Mouse (Mus musculus) MEL (cell line): ENCODE data around the gene Gm4491. TPM values are rescaled to one million over a fixed set of nuclear protein-coding genes. Genes with fewer than 3 reads are reported as not detected.

Experiments
- DNase-seq: peaks from one replicate; pipeline ENCODE4 v3.0.0; 2011; ENCODE audit warnings: low read depth, low spot score
- H3K27ac ChIP-seq: 2 replicates; pipeline ENCODE4 v1.5.1; 2012; ENCODE audit warnings: low read depth, mild to moderate bottlenecking, control low read depth, low read length, moderate library complexity; ENCODE audit not compliant: control insufficient read depth
- H3K27me3 ChIP-seq, 2 experiments: fragments of 150-350 bp in 1 of 2; sonication (generic) in 1 of 2; 2 replicates each; pipeline ENCODE4 v1.6.1; 2012; ENCODE audit warnings: low read length in 2 of 2, mild to moderate bottlenecking in 2 of 2, improper control_type of control experiment in 1 of 2, moderate library complexity in 1 of 2; ENCODE audit not compliant: insufficient read depth in 2 of 2, control insufficient read depth in 1 of 2
- H3K36me3 ChIP-seq, 2 experiments: 2 replicates each; pipeline ENCODE4 v1.6.1; 2012 to 2014; ENCODE audit warnings: low read length in 2 of 2, improper control_type of control experiment in 1 of 2, inconsistent platforms in 1 of 2, mild to moderate bottlenecking in 1 of 2; ENCODE audit not compliant: insufficient read depth in 2 of 2, control insufficient read depth in 1 of 2
- H3K4me1 ChIP-seq, 2 experiments: fragments of 150-350 bp in 1 of 2; sonication (generic) in 1 of 2; 2 replicates each; pipeline ENCODE4 v1.6.1; 2012; ENCODE audit warnings: low read length in 2 of 2, improper control_type of control experiment in 1 of 2, mild to moderate bottlenecking in 1 of 2; ENCODE audit not compliant: insufficient read depth in 2 of 2, control insufficient read depth in 1 of 2
- H3K4me3 ChIP-seq, 2 experiments: fragments of 150-350 bp in 1 of 2; sonication (generic) in 1 of 2; 2 replicates each; pipeline ENCODE4 v1.5.1; 2012; ENCODE audit warnings: low read depth in 2 of 2, low read length in 2 of 2, mild to moderate bottlenecking in 2 of 2, moderate library complexity in 2 of 2, control low read depth in 1 of 2, improper control_type of control experiment in 1 of 2; ENCODE audit not compliant: control insufficient read depth in 1 of 2, insufficient read depth in 1 of 2
- H3K79me2 ChIP-seq: 2 replicates; pipeline ENCODE4 v1.6.1; 2012; ENCODE audit warnings: mild to moderate bottlenecking, low read length, moderate library complexity; ENCODE audit not compliant: control insufficient read depth, poor library complexity, insufficient read depth
- H3K9ac ChIP-seq: 2 replicates; pipeline ENCODE4 v1.6.1; 2012; ENCODE audit warnings: low read depth, mild to moderate bottlenecking, control low read depth, low read length, moderate library complexity; ENCODE audit not compliant: control insufficient read depth, poor library complexity, severe bottlenecking
- H3K9me3 ChIP-seq: fragments of 150-350 bp; sonication (generic); replicated peaks from 2 replicates; pipeline ENCODE4 v1.6.1; 2012; ENCODE audit warnings: mild to moderate bottlenecking, low read length, improper control_type of control experiment, moderate library complexity; ENCODE audit not compliant: insufficient read depth
- BHLHE40 ChIP-seq: IDR thresholded peaks from 2 replicates; pipeline ENCODE4 v1.6.1; 2012; ENCODE audit warnings: low read depth, mild to moderate bottlenecking, inconsistent platforms, low read length, improper control_type of control experiment, borderline replicate concordance
- CHD1 ChIP-seq: IDR thresholded peaks from 2 replicates; pipeline ENCODE4 v1.6.1; 2012; ENCODE audit warnings: low read depth, mild to moderate bottlenecking, inconsistent platforms, low read length, improper control_type of control experiment
- CTCF ChIP-seq, 3 experiments: IDR thresholded peaks in 2 of 3; conservative IDR thresholded peaks in 1 of 3; 2 replicates each; pipeline ENCODE4 v1.5.1; 2011 to 2012; ENCODE audit warnings: low read length in 3 of 3, low read depth in 2 of 3, mild to moderate bottlenecking in 2 of 3, improper control_type of control experiment in 1 of 3, inconsistent platforms in 1 of 3, mixed read lengths in 1 of 3, moderate library complexity in 1 of 3; ENCODE audit not compliant: control insufficient read depth in 1 of 3, insufficient read depth in 1 of 3, poor library complexity in 1 of 3, severe bottlenecking in 1 of 3
- ETS1 ChIP-seq: IDR thresholded peaks from 2 replicates; pipeline ENCODE4 v1.6.1; 2012; ENCODE audit warnings: low read depth, mild to moderate bottlenecking, inconsistent platforms, low read length, improper control_type of control experiment, moderate library complexity
- GABPA ChIP-seq: IDR thresholded peaks from 2 replicates; pipeline ENCODE4 v1.6.1; 2012; ENCODE audit warnings: low read depth, mild to moderate bottlenecking, inconsistent platforms, low read length, improper control_type of control experiment, moderate library complexity
- GATA1 ChIP-seq: IDR thresholded peaks from 2 replicates; pipeline ENCODE4 v1.6.1; 2011; ENCODE audit warnings: low read depth, low read length, improper control_type of control experiment
- HCFC1 ChIP-seq: IDR thresholded peaks from 2 replicates; pipeline ENCODE4 v1.6.1; 2012; ENCODE audit warnings: low read depth, mild to moderate bottlenecking, inconsistent platforms, low read length, improper control_type of control experiment, moderate library complexity
- JUND ChIP-seq: IDR thresholded peaks from 2 replicates; pipeline ENCODE4 v1.6.1; 2011; ENCODE audit warnings: low read depth, mild to moderate bottlenecking, improper control_type of control experiment, low read length
- MAFK ChIP-seq: IDR thresholded peaks from 2 replicates; pipeline ENCODE4 v1.6.1; 2011; ENCODE audit warnings: low read depth, mild to moderate bottlenecking, low read length, improper control_type of control experiment, borderline replicate concordance
- MAX ChIP-seq: IDR thresholded peaks from 2 replicates; pipeline ENCODE4 v1.6.1; 2011; ENCODE audit warnings: low read length, improper control_type of control experiment
- MAZ ChIP-seq: IDR thresholded peaks from 2 replicates; pipeline ENCODE4 v1.6.1; 2012; ENCODE audit warnings: low read depth, mild to moderate bottlenecking, inconsistent platforms, low read length, improper control_type of control experiment
- MEF2A ChIP-seq: IDR thresholded peaks from 2 replicates; pipeline ENCODE4 v1.6.1; 2014; ENCODE audit warnings: low read depth, mild to moderate bottlenecking, inconsistent platforms, low read length, improper control_type of control experiment; ENCODE audit not compliant: poor library complexity, insufficient replicate concordance, severe bottlenecking; ENCODE audit errors: extremely low read depth
- NRF1 ChIP-seq: IDR thresholded peaks from 2 replicates; pipeline ENCODE4 v1.6.1; 2014; ENCODE audit warnings: low read depth, mild to moderate bottlenecking, inconsistent platforms, low read length, improper control_type of control experiment, moderate library complexity; ENCODE audit not compliant: poor library complexity, insufficient read depth, severe bottlenecking
- POLR2AphosphoS2 ChIP-seq: IDR thresholded peaks from 2 replicates; pipeline ENCODE4 v1.6.1; 2011; ENCODE audit warnings: low read length, improper control_type of control experiment
- POLR2AphosphoS5 ChIP-seq: IDR thresholded peaks from 2 replicates; pipeline ENCODE4 v1.6.1; 2012; ENCODE audit warnings: low read depth, borderline replicate concordance, mild to moderate bottlenecking, inconsistent platforms, low read length, moderate library complexity, mixed read lengths
- RAD21 ChIP-seq: IDR thresholded peaks from 2 replicates; pipeline ENCODE4 v1.6.1; 2011; ENCODE audit warnings: mild to moderate bottlenecking, low read depth, low read length, improper control_type of control experiment
- SMC3 ChIP-seq: IDR thresholded peaks from 2 replicates; pipeline ENCODE4 v1.6.1; 2011; ENCODE audit warnings: low read depth, low read length, improper control_type of control experiment
- TBP ChIP-seq: IDR thresholded peaks from 2 replicates; pipeline ENCODE4 v1.8.0; 2011; ENCODE audit warnings: low read depth, low read length, improper control_type of control experiment
- TCF12 ChIP-seq: IDR thresholded peaks from 2 replicates; pipeline ENCODE4 v1.6.1; 2014; ENCODE audit warnings: low read depth, mild to moderate bottlenecking, inconsistent platforms, low read length, improper control_type of control experiment, moderate library complexity
- USF1 ChIP-seq: IDR thresholded peaks from 2 replicates; pipeline ENCODE4 v1.6.1; 2014; ENCODE audit warnings: low read depth, mild to moderate bottlenecking, inconsistent platforms, low read length, improper control_type of control experiment, moderate library complexity
- USF2 ChIP-seq, 2 experiments: IDR thresholded peaks; 2 replicates each; pipeline ENCODE4 v1.6.1; 2011 to 2012; ENCODE audit warnings: improper control_type of control experiment in 2 of 2, low read length in 2 of 2, borderline replicate concordance in 1 of 2, inconsistent platforms in 1 of 2, low read depth in 1 of 2, mild to moderate bottlenecking in 1 of 2; ENCODE audit not compliant: insufficient read depth in 1 of 2
- ZC3H11A ChIP-seq: IDR thresholded peaks from 2 replicates; pipeline ENCODE4 v1.6.1; 2012; ENCODE audit warnings: low read depth, mild to moderate bottlenecking, inconsistent platforms, low read length, improper control_type of control experiment
- ZNF384 ChIP-seq: IDR thresholded peaks from 2 replicates; pipeline ENCODE4 v1.6.1; 2012; ENCODE audit warnings: low read depth, mild to moderate bottlenecking, inconsistent platforms, low read length, improper control_type of control experiment
- polyA plus RNA-seq, 2 experiments: library from polyadenylated mRNA; stranded (reverse) in 1 of 2; unstranded in 1 of 2; fragments of >175 nt in 1 of 2; fragments of >200 nt in 1 of 2; gene quantifications; 2 replicates each; pipeline versions ENCODE4 v1.2.1 to v1.2.4; 2012; ENCODE audit warnings: low replicate concordance in 2 of 2, low read depth in 1 of 2; ENCODE audit not compliant: insufficient read length in 2 of 2, insufficient read depth in 1 of 2, missing spikeins in 1 of 2
- total RNA-seq: library from RNA; depleted of rRNA; stranded (reverse); fragments of 300-350 nt; gene quantifications from 2 replicates; pipeline ENCODE4 v1.2.3, GENCODE M21; 2012

Gm4491 gene
- total and polyA plus RNA-seq, 3 experiments: not detected

GRCm38 (mm10) chr14:57093029-57093428 lies 22.7 kb downstream of the Gm4491 start:
- Histone ChIP-seq H3K36me3 (no peaks in the 10 kb centered on the region), H3K9ac (no peak overlapping the region), H3K4me3 (no peak overlapping the region), H3K9me3 (no peaks in the 10 kb centered on the region), H3K27ac (no peak overlapping the region), H3K27me3 (peaks cover 6 to 8% of the 10 kb centered on the region in 2 experiments), H3K4me1 (no peaks in the 10 kb centered on the region), H3K79me2 (no peaks in the 10 kb centered on the region)
- DNase-seq: peak; percentile 65
- TF ChIP-seq GATA1 (no peak), TCF12 (no peak), RAD21 (peak; percentile 53), ZNF384 (no peak), BHLHE40 (no peak), ZC3H11A (0 out of 2 replicates have a peak, but pooled peaks have one; percentile 24), GABPA (no peak), CTCF (IDR thresholded peaks at IDR 0.05 in 2 of 3, conservative IDR thresholded peaks at IDR 0.05 in 1 of 3; ENCODE audit: control insufficient read depth in 1 of 3, insufficient read depth in 1 of 3, low read depth in 2 of 3, low read length in 3 of 3, poor library complexity in 1 of 3, severe bottlenecking in 1 of 3) (peak; percentile 51 to 69 (median 69)), SMC3 (peak; percentile 61), POLR2AphosphoS2 (no peak)

GRCm38 (mm10) chr14:57090001-57090400 lies 25.7 kb downstream of the Gm4491 start:
- no peak for DNase-seq

GRCm38 (mm10) chr14:57089107-57089506 lies 26.6 kb downstream of the Gm4491 start:
- Histone ChIP-seq H3K27ac (no peak overlapping the region), H3K27me3 (peaks cover 8% of the 10 kb centered on the region in 2 experiments; a peak in 3 of 4 replicates), H3K36me3 (no peaks in the 10 kb centered on the region), H3K4me3 (no peak overlapping the region), H3K4me1 (no peaks in the 10 kb centered on the region), H3K9me3 (no peaks in the 10 kb centered on the region), H3K9ac (no peak overlapping the region), H3K79me2 (no peaks in the 10 kb centered on the region)
- DNase-seq: no peak
- TF ChIP-seq MAZ: no peak
- TF ChIP-seq USF1: no peak
- no peak for TF ChIP-seq NRF1
- no peak for TF ChIP-seq GABPA
- TF ChIP-seq TBP: no peak
- TF ChIP-seq ZC3H11A: no peak
- TF ChIP-seq ETS1: no peak
- TF ChIP-seq MEF2A: no peak
- TF ChIP-seq POLR2AphosphoS5: no peak
- no peak for TF ChIP-seq CTCF (IDR thresholded peaks at IDR 0.05 in 2 of 3, conservative IDR thresholded peaks at IDR 0.05 in 1 of 3; ENCODE audit: control insufficient read depth in 1 of 3, insufficient read depth in 1 of 3, low read depth in 2 of 3, low read length in 3 of 3, poor library complexity in 1 of 3, severe bottlenecking in 1 of 3)
- TF ChIP-seq HCFC1: no peak
- no peak for TF ChIP-seq CHD1
- TF ChIP-seq TCF12: no peak
- no peak for TF ChIP-seq JUND
- no peak for TF ChIP-seq MAFK
- TF ChIP-seq MAX: no peak

More at GRCm38 (mm10) chr14:57090001-57090400, 25.7 kb downstream of the Gm4491 start:
- Histone ChIP-seq H3K36me3 (no peaks in the 10 kb centered on the region), H3K27ac (no peak overlapping the region), H3K9me3 (no peaks in the 10 kb centered on the region), H3K79me2 (no peaks in the 10 kb centered on the region), H3K4me1 (no peaks in the 10 kb centered on the region), H3K27me3 (peaks cover 8% of the 10 kb centered on the region in 2 experiments; a peak in 3 of 4 replicates), H3K4me3 (no peak overlapping the region), H3K9ac (no peak overlapping the region)
- TF ChIP-seq MEF2A (no peak), USF2 (IDR thresholded peaks at IDR 0.05; ENCODE audit: borderline replicate concordance in 1 of 2, insufficient read depth in 1 of 2, low read depth in 1 of 2, low read length in 2 of 2) (no peak), GATA1 (no peak)
